Mouse (Mus musculus): ENCODE results near the gene P2ry10.

GRCm38 (mm10) chrX:107149391-107149993, 61.2 kb downstream of the P2ry10 start:
- TF ChIP-seq CTCF (IDR thresholded peaks at IDR 0.05; ENCODE audit: borderline replicate concordance, control insufficient read depth, extremely low read depth, insufficient read depth, low read length, poor library complexity): no peak
- TF ChIP-seq POLR2A (IDR thresholded peaks at IDR 0.05; ENCODE audit: control insufficient read depth, extremely low read depth, insufficient read depth, low read length, poor library complexity): no peak
